Mouse (Mus musculus): ENCODE measurements at regions not wholly inside any gene's neighbourhood (a gene's known extent, or its start where the extent isn't known, plus 50 kb on each side); places are given as distances from the start of the nearest gene placed in this dataset.

GRCm38 (mm10) chr6:140108083-140108482 is 66.8 kb upstream of the Plcz1 start:
- TF ChIP-seq CTCF (IDR thresholded peaks at IDR 0.05): no peak
- no peak for TF ChIP-seq EP300 (IDR thresholded peaks at IDR 0.05)

All from lung, postnatal 0 days (tissue).